Mouse (Mus musculus) hindlimb bud, embryonic 11.5 days (tissue): ENCODE data around the gene Efcc1.

Experiments used
- DNase-seq: peaks from one replicate; pipeline ENCODE4 v3.0.0-alpha.2; 2012; ENCODE audit warnings: low read depth, low spot score; ENCODE audit errors: extremely low spot score

Efcc1 gene

DNA sequence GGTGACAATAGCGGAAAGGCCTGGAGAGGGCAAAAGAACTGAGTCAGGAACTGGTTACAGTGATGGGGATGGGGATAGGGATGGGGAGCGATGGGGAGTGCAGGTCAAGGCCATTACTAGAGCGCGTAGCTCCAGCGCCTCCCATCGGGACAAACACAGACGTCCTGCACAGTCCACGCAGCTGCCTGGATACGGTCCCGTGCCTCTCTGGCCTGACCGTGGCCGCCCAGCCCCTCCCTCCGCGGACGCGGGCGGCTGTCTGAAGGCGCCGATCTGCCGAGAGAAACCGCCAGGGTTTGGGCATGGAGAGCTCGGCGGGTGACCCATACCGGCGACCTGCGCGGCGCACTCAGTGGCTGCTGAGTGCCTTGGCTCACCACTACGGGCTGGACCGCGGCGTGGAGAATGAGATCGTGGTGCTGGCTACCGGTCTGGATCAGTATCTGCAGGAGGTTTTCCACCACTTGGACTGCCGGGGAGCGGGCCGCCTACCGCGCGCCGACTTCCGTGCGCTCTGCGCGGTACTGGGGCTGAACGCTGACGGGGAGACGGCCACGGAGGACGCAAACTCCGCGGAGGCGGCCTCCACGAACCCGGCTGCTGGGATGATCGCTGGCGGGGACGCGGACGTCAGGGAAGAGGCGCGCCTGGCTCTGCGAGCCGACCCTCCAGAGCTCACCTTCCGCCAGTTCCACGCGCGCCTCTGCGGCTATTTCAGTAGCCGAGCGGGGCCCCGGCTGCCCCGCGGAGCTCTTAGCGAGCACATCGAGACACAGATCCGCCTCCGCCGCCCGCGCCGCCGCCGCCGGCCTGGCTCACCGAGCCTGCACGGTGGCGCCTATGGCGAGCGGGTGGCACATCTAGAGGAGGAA is at the start of gene Efcc1:
TSS of gene Efcc1 (plus strand) at position 279 of the 872 bp plus-strand sequence.
- no peak for DNase-seq

DNA sequence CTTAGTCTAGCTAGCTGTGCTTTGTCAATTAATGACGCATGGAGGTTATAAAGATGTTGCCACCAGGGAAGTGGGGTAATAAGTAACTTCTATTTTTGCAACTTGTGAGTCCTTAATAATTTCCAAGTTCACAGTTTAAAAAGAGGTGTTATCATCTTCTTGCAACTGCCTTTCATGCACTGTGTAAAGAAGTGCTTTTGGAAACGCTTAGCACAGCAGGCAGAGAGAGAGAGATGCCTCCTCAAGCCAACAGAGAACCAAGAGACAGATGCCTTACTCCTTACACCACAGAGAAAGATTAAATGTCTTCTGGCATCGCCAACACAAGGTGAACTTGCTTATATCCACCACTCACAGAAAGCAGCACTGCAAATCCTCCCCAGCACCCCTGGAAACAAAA is 34.7 kb upstream of the Efcc1 start:
- DNase-seq, result no peak

GRCm38 (mm10) chr6:87696544-87696943 is 34.1 kb upstream of the Efcc1 start:
- DNase-seq, result no peak

DNA sequence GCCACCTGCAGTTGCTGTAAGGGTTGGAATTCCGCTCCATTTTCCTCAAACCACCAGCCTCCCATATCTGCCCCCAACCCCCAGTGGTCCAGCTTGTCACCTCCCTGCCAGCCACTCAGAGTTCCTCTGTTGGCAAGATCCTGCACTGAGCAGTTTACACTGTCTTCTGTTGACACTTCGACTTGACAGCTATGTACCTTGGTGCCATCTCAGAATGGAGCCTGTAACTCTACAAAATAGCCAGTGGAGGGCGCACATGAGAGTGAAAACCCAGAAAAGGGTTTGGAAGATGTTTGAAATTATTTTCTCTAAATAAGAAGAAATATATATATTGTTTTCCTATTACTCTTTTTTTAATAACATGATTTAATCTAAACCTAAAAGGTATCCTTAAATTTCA is 24.4 kb upstream of the Efcc1 start:
- DNase-seq, result no peak

- no peak for DNase-seq
These were observed 18.4 kb upstream of the Efcc1 start for GRCm38 (mm10) chr6:87712311-87712710.

DNA sequence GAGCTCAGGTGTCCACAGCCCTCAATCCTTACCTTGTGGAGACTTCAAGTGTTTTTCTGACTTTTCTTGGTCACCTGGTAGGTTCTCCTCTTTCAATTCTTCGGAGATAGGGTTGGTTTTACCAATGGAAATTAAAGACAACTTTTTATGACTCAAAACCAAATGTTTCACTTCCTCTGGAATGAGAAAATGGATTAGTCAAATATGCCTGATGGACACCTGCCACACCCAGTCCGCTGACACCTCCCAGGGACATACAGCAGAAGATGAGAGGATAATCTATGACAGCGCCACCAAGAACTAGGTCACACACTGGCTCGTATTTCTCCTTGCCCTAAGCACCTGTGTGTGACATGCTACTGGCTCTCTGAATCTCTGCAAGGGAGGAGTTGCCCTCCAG is 16.6 kb upstream of the Efcc1 start:
- no peak for DNase-seq

DNA sequence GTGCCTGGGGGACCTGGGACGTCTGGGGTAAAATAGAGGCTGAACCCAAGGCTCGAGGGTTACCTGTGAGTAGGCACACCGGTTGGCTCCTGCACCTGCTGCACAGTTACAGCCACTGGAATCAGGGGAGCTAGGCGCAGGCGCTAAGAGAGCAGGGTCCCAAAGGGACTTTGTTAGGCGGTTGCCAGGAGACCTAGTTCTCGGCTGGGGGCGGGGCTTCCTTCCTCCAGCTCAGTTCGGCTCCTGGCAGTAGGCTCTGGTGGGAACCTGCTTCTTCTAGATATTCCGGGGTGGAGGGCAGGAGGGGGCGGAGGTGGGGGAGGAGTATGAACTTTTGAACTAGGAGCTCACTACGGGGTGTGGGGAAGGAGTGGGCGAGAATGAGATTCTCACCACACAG is 8.0 kb upstream of the Efcc1 start:
- DNase-seq, result no peak

DNA sequence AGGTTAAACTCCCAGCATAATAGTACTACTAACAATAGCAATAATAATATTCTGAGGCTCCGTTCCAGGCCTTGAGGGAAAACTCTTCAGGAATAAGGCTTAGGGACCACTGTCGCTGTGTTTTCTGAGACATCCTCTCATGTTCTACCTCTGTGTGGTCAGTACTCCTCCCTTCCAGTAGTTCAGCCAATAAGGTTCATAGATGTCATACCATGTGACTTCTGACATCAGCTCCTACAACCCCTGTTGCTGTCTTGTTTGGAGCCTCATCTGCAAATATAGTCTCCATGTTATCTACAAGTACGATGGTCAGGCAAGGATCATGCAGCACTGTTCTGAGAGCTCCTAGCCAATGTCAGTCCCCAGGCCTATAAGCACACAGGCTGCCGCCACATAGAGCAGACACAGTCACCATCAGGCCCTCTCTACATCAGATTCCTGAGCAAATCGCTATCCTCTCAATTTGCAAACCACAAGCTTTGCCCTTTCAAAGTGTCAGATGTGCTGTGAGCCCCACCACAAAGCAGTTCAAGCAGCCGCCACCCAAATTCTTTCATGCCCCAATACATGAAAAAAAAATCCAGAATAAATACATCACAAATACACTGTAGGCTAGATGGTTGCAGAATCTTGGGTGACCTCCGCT is 5.3 kb upstream of the Efcc1 start:
- no peak for DNase-seq

DNA sequence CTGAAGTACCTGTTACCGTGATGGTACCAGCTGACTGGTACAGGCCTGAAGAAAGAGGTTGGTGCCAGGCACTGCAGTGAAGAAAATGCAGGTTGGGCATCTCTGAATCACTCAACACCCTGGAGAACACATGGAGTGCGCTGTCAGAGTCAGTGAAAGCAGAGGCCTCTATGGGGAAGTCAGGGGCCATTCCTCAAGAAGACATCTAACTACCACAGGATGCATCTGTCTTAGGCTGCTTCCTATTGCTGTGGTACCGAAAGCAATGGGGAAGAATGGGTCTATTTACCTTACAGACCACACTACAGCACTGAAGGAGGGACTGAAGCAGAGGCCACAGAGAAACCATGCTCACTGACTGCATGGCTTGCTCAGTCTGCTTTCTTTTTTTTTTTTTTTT is 2.6 kb upstream of the Efcc1 start:
- DNase-seq, result no peak

GRCm38 (mm10) chr6:87730141-87730540 is 528 bp upstream of the Efcc1 start:
- DNase-seq, result no peak

GRCm38 (mm10) chr6:87731463-87732095 is 910 bp downstream of the Efcc1 start:
- no peak for DNase-seq

GRCm38 (mm10) chr6:87732151-87733011 is 1.7 kb downstream of the Efcc1 start:
- no peak for DNase-seq

GRCm38 (mm10) chr6:87733131-87733930 is 2.7 kb downstream of the Efcc1 start:
- DNase-seq, result no peak

GRCm38 (mm10) chr6:87734136-87734535 is 3.5 kb downstream of the Efcc1 start:
- no peak for DNase-seq

DNA sequence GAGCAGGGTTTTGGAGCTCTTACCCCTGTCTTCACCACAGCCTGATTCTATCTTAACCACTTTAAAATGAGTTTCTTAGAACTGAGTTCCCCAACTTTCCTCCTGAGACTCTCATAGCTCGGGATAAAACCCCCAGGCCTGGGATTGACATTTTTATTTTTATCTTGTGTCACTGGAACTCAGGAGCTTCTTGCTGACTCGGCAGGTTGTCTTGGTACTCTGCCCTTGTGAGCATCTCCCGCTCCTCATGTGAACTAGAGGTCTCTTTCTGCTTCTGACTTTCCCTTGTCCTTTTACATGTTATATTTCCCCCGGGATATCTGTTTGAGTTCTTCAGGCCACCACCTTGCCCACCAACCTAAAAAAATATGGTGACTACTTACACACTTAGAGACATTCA is 6.3 kb downstream of the Efcc1 start:
- DNase-seq, result no peak

DNA sequence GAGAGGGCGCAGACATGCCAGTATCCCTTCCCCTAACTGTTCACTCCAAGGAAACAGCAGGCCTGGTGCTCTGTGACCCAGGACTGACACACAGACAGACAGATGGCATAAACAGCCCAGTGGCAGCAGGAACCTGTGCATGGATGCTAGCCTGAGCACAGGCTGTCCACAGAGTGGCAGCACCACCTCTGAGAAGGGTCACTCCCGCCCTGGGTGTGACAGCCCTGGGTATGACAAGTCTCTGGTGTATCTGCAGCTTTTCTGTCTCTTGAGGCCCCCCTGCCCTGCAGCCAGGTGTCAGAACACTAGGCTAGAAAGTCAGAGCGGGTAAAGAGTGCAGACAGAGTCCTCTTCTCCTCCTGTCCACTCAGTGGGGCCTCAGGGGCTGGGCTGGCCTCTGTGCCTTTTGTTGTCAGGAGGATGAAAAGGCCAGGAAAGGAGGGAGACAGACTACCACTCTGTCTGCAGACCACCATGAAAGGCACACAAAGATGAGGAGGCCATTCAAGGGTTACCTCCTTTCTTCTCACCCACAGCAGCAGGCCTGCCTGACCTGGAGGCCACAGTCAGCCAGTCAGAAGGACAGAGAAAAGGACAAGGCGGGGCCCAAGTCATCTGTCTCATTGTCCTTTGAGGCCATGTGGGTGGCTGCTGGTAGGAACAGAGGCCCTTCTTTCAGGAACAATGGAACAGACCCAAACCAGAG is 7.4 kb downstream of the Efcc1 start:
- no peak for DNase-seq

GRCm38 (mm10) chr6:87739898-87740297 is 9.2 kb downstream of the Efcc1 start:
- DNase-seq, result no peak

DNA sequence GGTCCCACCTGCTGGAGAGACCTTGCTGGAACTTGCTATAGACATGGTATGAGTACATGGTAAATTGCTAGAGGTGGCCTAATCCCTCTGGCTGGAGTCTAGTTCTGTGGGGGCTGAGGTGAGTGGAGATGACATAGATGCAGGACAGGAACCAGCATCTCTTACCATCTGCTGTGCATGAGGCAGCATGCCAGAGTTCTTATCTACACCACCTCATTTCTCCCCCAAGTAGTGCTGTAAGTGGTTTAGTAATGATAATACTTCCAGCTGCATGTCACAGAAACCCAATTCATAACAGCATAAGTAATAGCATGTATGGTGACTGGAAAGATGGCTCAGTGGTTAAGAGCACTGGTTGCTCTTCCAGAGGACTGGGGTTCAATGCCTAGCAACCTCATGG is 9.8 kb downstream of the Efcc1 start:
- DNase-seq, result no peak

DNA sequence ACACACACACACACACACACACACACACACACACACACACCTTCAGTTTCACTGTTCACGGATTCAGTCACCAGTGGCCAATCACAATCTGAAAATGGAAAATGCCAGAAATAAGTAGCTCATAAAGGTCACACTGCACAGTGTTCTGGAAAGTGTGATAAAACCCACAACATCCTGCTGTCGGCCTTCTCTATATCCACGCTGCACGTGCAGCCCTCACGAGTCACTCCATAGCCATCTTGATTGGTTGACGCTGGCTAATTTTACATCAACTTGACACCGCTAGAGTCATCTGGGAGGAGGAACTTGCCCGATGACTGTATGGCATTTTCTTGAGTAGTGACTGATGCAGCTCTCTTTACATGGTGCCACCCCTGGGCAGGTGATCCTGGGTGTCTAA is 11.3 kb downstream of the Efcc1 start:
- DNase-seq, result no peak

GRCm38 (mm10) chr6:87742804-87743203 is 12.1 kb downstream of the Efcc1 start:
- no peak for DNase-seq
